Mouse (Mus musculus) neural tube, embryonic 12.5 days (tissue): ENCODE data around the gene Supt4a. TPM values are rescaled to one million over a fixed set of nuclear protein-coding genes. Genes with fewer than 3 reads are reported as not detected.

Source experiments
- microRNA counts: library from miRNA; unstranded; fragments of <30 nt; microRNA quantifications from one replicate; lab custom pipeline; 2017
- microRNA-seq: library from miRNA; unstranded; fragments of <30 nt; microRNA quantifications from one replicate; pipeline ENCODE4, GENCODE M21; 2017
- polyA plus RNA-seq: library from polyadenylated mRNA; unstranded; fragments of >200 nt; fragmentation: Nextera tagmentation; extraction: Ambion mirVana; gene quantifications from 2 replicates; pipeline ENCODE4 v1.2.1, GENCODE M21; 2016

The Supt4a gene
- polyA plus RNA-seq, 1 experiment from 2014 or later = 149 TPM

MicroRNA genes within 50 kb of the gene (microRNA counts, 519-probe panel; counts per million panel counts)
- microRNA mmu-miR-142-3p (lab: Ali Mortazavi, UCI) = 3,906 counts per million, percentile 75 among the panel's probes with 10 or more counts
- 5,136 counts per million, percentile 84 among the panel's probes with 10 or more counts for microRNA mmu-miR-142-5p (lab: Ali Mortazavi, UCI)

Small RNA genes within 50 kb of the gene (microRNA-seq; reads per million reads assigned to microRNA genes)
- gene Mir142 (not detected), gene Mir142b (not detected)

Other genes starting within 250 kb of the Supt4a start
- gene Gm11492, start 170.9 kb upstream of the Supt4a start, polyA plus RNA-seq = not detected in 2 replicates
- 13.1 and 15.9 TPM in 2 replicates for gene Sept4, start 168.6 kb upstream of the Supt4a start, polyA plus RNA-seq
- 74.0 and 77.4 TPM in 2 replicates for gene Mtmr4, start 145.4 kb upstream of the Supt4a start, polyA plus RNA-seq
- gene Hsf5, start 120.4 kb upstream of the Supt4a start, polyA plus RNA-seq = 0.41 and 0.49 TPM in 2 replicates
- gene Rnf43, start 74.8 kb upstream of the Supt4a start, polyA plus RNA-seq = 0.57 and 1.1 TPM in 2 replicates
- gene Tspoap1, start 23.0 kb downstream of the Supt4a start, polyA plus RNA-seq = 23.6 and 26.1 TPM in 2 replicates
- gene Mpo, start 56.0 kb downstream of the Supt4a start, polyA plus RNA-seq = 2.8 and 3.6 TPM in 2 replicates
- gene Lpo, start 90.7 kb downstream of the Supt4a start, polyA plus RNA-seq = 0.33 and 0.42 TPM in 2 replicates
- gene Mks1, start 115.7 kb downstream of the Supt4a start, polyA plus RNA-seq = 16.5 and 16.7 TPM in 2 replicates
- 0.14 TPM in 1 of 2 replicates, not detected in the other for gene Epx, start 138.0 kb downstream of the Supt4a start, polyA plus RNA-seq
- not detected in 2 replicates for gene Olfr462, start 154.7 kb downstream of the Supt4a start, polyA plus RNA-seq
- gene Olfr463, start 159.8 kb downstream of the Supt4a start, polyA plus RNA-seq = not detected in 2 replicates
- not detected in 2 replicates for gene Olfr464, start 183.4 kb downstream of the Supt4a start, polyA plus RNA-seq
- gene Dynll2, start 250.0 kb downstream of the Supt4a start, polyA plus RNA-seq = 46.3 and 59.8 TPM in 2 replicates